Mouse (Mus musculus) natural killer cell, adult 2 months (primary cell): ENCODE results near the gene Cacna1a.
A peak's percentile ranks its signal among the peaks of the same experiment; 100 is the strongest.

Experiments
- DNase-seq, 2 experiments: peaks; one replicate each; pipeline ENCODE4 v3.0.0; 2022; ENCODE audit warnings: low spot score in 2 of 2

The Cacna1a gene

DNA sequence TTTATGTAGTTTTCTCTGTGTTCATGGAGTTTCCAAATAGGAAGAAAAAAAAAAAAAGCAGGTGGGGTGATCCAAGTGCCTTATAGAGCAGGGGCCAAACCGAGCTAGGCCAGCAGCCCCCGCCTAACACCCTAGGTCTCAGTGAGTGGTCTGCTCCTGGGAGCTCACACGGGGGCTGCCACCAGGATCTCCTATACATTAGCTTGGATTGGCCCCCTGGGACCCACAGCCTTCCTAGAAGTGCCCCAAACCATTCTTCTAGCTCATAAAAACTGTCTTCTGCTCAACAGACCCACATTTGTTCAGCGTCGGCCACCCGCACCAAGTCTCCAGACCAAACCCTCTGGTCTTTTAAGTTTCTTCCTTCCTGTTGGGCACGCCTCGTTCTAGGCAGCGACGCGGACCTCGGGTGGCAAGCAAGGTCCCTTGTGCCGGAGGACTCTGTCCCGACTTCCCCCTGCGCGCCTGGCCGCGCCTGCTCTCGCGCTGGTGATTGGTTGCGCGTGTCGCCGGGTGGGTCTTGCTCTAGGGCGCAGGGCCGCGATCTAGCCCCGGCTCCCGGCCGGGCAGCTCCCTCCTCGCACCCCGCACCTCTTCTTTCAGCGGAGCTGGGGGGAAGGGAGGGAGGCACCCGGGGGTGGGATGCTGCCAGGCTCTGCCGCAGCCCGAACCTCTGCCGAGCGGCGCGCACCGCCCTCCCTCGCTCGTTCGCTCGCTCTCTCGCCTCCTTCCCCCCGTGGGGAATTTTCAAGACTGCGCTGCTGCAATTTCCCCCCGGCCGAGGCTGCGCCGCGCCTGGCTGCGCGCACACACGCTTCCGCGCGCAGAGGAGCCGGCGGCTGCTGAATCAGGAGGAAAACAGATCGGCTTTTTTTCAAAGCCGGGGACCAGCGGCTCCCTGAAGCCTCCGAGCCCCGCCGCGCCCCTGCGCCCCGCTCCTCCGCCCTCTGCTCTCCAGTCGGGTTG, 25.9 kb downstream of the Cacna1a start:
- DNase-seq, result no peak

DNA sequence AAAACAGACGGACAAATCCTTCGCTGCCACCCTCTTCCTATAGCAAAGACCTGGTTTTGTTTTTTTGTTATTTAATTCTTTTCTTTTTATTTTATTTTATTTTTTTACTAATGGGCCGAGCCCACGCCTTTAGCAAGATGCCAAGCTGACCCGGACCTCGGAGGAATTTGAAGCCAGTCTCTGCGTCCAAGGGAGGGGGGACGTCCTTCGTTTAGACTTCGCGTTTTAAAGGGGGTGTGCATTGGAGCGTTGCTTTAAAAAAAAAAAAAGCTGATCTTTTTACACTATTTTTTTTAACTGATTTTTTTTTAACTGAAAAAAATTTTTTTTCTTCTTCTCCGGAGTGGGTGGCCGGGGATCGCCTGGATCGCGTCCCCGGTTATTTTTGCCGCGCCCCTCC, 26.7 kb downstream of the Cacna1a start:
- no peak for DNase-seq

DNA sequence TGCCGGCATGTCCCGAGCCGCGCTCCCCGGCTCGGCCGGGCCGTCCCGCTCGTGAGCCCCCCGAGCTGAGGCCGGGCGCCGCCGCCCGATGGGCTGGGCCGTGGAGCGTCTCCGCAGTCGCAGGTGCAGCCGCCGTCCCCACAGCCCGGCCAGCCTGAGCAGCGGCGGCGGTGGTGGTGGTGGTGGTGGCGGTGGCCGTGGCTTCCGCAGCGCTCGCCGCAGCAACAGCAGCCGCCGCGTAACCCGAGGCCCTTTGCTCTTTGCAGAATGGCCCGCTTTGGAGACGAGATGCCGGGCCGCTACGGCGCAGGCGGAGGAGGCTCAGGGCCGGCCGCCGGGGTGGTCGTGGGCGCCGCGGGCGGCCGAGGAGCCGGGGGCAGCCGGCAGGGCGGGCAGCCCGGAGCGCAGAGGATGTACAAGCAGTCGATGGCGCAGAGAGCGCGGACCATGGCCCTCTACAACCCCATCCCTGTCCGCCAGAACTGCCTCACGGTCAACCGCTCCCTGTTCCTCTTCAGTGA, 27.2 kb downstream of the Cacna1a start:
- no peak for DNase-seq

GRCm38 (mm10) chr8:84416041-84416440, 27.8 kb downstream of the Cacna1a start:
- no peak for DNase-seq

DNA sequence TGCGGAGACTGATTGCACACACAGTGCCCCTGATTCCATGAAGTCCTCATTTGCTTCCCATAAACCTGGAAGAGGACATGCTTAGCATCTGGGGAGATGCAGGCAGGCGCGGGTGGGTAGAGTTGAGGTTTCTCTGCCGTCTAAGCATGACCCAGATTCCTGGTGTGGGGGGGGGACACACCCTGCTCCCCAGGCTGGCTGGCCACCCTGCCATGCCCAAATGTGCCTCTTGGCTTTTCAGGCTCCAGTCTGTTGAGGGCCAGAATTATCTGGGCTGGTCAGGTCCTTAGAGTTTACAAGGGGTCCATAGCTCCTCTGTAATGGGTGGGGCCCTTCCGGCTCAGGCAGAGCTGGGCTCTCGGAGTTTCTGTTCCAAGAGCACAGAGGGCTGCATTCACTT, 28.7 kb downstream of the Cacna1a start:
- no peak for DNase-seq

GRCm38 (mm10) chr8:84417840-84418239, 29.6 kb downstream of the Cacna1a start:
- DNase-seq, result no peak

DNA sequence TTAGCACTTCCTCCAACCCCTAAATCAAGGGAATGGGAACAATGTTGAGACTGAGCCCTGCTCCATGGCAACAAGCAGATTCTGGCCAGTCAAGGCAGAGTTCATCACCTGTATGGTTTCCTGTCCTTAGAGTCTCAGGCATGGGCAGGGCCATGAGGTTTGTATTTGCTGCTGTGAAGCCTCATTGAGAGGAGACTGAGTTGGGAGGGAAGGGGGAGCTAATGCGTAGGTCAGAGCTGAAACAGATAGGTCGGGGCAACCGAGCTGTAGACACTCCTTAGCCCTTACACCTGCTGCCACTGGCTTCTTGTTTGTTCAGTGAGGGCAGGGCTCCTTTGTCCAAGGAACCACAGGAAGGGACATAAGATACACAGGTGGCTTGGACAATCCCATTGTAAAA, 36.2 kb downstream of the Cacna1a start:
- no peak for DNase-seq

- DNase-seq, result no peak
Observed at GRCm38 (mm10) chr8:84426087-84426486, 37.8 kb downstream of the Cacna1a start.

GRCm38 (mm10) chr8:84426582-84426981, 38.3 kb downstream of the Cacna1a start:
- no peak for DNase-seq

DNA sequence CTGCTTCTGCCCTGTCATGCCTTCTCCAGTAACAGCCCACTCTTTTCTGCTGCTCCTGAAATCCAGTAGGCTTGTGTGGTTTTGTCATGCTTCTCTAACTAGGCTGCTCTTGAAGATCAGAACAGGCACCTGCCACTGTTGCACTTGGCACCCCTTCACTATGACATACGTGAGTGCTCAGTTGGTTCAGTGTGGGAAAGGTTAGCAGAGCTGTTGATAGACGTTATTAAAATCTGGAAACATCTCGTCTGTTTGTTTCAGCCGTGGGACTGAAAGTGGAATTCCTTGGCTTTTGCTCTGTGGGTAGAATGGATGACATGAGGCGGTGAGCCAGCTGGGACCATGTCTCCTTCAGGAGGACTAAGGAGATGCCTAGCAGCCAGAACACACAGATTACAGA, 39.8 kb downstream of the Cacna1a start:
- DNase-seq, result no peak

DNA sequence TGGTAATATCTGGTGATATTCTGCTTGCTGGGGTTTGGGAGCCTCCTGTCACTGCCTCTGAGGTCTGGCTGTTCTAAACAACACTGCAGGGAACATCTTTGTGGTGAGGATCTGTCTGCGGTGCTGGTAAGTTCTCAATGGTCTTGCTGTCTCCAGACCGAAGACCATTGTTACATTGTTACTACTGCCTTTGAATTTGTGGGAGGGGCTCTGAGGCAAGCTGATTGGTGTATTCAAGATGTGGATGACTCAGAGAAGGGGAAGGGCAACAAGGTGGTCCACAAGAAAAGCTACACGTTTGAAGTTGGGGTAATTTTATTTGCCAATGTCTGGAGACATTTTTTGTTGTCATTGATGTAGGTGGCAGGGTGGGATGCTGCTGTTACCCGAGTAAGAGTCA, 40.8 kb downstream of the Cacna1a start:
- DNase-seq, result no peak

GRCm38 (mm10) chr8:84429492-84429891, 41.3 kb downstream of the Cacna1a start:
- no peak for DNase-seq

GRCm38 (mm10) chr8:84435370-84435769, 47.1 kb downstream of the Cacna1a start:
- no peak for DNase-seq

DNA sequence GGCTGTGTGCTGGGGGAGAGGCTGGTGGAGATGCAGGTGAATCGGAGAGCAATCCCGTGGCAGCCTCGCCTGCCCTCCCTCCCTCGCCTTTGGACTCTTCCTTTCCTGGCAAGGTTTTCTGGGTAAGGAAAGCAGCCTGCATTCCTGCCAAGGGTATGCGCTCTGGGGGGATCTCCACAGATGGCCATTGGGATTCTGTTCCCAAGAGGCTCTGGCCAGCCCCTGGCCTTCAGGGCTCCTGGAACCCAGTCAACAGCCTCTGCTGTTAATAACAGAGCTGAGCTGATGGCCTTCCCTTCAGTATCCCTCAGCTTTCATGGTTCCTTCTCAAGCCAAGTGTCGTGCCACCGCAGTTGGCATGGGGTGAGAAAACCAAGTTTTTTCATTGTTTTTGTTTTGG, 51.6 kb downstream of the Cacna1a start:
- no peak for DNase-seq

GRCm38 (mm10) chr8:84442043-84442442, 53.8 kb downstream of the Cacna1a start:
- DNase-seq, result no peak

- no peak for DNase-seq
Observed at GRCm38 (mm10) chr8:84446571-84446991, 58.3 kb downstream of the Cacna1a start.

DNA sequence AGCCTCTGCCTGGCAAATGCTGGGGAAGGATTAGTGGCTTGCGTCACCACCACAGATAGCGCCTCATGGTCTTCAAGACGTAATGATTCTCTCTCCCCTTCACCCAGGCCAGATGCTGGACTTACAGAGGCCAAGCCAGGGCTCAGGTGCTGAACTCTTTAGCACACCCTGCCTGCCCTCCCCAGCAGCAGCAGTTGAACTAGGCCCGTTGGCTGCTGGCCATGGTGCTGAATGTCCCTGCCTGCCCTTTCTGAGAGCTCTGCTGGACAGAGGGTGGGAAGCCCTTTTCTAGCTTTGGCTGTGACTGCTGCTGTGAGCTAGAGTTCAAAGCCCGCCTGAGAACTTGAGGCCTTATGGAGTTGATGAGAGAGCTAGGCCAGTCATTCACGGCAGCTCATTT, 66.3 kb downstream of the Cacna1a start:
- peak in 1 of 2 experiments; percentile 2 for DNase-seq

DNA sequence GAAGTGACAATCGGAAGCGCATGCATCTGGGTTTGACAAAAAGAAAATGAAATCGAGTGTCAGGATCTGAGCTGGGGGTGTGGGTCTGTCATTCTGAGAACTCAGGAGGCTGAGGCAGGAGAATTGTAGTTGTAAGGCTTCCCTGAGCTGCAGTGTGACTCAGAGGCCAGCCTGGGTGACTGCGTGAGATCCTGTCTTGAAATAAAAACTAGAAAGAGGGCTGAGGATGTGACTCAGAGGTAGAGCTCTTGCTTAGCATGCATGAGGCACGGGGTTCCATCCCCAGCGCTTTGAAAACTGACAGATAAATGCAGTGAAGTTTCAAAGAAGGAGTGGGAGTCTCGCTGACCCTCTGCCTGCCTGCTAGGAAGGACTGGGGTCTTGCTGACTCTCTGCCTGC, 70.6 kb downstream of the Cacna1a start:
- DNase-seq, result no peak

- no peak for DNase-seq
Observed at GRCm38 (mm10) chr8:84459276-84459675, 71.0 kb downstream of the Cacna1a start.

- DNase-seq, result no peak
Observed at GRCm38 (mm10) chr8:84460698-84461097, 72.5 kb downstream of the Cacna1a start.

DNA sequence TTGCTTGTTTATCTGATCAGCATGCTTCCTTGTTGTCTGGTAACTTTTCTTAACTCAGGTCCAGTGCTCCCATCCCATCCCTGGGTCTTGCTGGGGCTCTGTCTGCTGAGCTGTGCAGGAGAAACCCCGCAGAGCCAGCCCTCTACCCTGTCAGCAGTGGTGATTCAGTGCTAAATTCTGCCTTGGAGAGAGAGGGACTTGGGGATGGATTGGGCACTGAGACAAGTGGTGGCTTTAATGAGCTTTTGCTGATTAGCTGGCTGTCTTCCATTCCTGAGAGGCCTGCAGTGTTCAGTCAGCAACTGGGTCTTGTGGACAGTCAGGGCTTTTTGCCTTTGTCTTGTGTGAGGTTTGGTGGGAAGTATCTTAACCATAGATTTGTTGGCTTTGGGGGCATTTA, 78.7 kb downstream of the Cacna1a start:
- DNase-seq, result no peak

- no peak for DNase-seq
Observed at GRCm38 (mm10) chr8:84469076-84469475, 80.8 kb downstream of the Cacna1a start.

DNA sequence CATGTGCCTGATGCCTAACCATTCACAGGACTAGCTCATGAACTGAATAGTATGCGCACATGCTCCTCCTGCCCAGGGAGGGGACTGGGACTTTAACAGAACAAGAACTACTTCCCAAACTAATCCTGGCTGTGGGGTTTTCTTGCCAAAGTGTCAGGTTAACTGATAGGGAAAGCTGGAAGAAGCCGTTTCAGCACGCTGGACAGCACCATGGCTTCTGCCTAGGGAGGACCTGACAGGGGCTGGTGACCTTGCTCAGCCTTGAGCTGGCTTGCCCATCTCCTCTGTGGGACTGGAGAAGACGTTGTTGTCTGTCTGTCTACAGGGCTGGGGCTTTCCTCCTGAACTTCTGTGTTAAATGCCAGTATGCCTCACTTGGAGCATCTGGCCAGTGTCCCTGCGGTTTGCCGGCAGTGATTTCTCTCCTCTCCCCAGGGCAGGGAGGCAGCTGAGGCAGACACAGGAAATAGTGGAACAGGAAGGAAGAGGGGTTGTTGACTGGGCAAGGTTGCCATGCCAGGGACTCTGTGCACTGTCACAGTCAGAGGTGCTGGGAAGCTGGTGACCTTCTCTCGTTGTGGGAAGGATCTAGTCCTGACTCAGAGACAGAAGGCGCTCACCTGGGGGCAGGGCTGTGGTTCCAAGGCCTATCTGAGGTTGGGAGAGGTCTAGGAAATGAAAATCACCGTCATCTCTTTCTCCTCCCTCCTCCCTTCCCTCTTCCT, 83.2 kb downstream of the Cacna1a start:
- DNase-seq, result no peak
